Mouse (Mus musculus) layer of hippocampus, adult 6 months (tissue): ENCODE data around the gene Syne3. TPM values are rescaled to one million over a fixed set of nuclear protein-coding genes. Genes with fewer than 3 reads are reported as not detected.

Experiments
- long read RNA-seq, 2 experiments: library from polyadenylated mRNA; unstranded; transcript quantifications; one replicate each; pipeline ENCODE4 v2.0.0; 2019 to 2020
- microRNA-seq: library from miRNA; unstranded; fragments of <30 nt; microRNA quantifications from one replicate; pipeline ENCODE4 v1.2.0, GENCODE M21; 2020
- polyA plus RNA-seq: library from polyadenylated mRNA; unstranded; fragments of <200 nt; fragmentation: Nextera tagmentation; gene quantifications from 2 replicates; pipeline ENCODE4 v1.2.3, GENCODE M21; 2021

Gene Syne3
- polyA plus RNA-seq = 0.39 and 0.41 TPM in 2 replicates
- long read RNA-seq, experiment 1, partial matches to known transcripts = 0 of 1 reads
- long read RNA-seq, experiment 1, other reads (novel, unspliced or antisense) = 1 of 1 reads
- long read RNA-seq, experiment 2 = 0 reads

DNA sequence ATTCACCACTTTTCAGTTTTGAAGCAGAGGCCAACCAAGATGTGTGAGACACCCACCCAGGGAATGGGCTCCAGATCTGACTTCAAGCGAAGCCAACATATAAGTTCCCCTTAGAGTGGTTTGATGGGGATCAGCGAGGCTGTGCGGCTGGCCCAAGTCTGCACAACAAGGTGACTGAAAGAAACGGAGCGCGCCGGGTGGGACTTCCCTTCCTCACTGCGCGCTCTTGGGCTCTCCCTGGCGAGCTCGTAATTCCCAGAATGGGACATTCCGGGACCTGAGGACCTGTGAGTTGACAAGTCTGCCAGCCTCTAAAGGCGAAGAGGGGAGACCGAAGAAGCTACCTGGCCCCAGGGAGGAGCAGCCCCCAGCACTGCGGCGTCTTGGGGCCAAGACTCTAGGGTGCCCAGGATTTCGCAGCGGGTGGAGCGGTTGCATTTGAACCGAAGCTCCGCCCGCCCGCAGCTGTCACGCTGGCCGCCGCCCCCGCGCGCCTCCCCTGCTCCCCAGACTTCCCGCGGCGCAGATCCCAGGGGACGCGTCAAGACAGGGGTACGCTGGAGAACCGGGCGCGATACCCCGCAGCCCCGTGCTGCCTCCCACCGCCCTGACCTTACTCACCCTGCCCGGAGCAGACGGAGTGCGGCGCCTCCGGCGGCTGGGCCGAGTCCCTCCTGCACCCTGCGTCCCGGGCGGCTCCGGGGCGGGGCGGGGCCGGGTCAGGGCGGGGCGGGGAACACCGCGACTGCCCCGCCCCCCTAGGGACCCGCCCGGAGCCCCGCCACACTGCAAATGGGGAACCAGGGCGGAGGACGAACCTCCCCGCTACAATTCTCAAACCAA, at the start of gene Syne3:
Gene Syne3 (minus strand): TSS at position 440 of the 843 bp plus-strand sequence.

DNA sequence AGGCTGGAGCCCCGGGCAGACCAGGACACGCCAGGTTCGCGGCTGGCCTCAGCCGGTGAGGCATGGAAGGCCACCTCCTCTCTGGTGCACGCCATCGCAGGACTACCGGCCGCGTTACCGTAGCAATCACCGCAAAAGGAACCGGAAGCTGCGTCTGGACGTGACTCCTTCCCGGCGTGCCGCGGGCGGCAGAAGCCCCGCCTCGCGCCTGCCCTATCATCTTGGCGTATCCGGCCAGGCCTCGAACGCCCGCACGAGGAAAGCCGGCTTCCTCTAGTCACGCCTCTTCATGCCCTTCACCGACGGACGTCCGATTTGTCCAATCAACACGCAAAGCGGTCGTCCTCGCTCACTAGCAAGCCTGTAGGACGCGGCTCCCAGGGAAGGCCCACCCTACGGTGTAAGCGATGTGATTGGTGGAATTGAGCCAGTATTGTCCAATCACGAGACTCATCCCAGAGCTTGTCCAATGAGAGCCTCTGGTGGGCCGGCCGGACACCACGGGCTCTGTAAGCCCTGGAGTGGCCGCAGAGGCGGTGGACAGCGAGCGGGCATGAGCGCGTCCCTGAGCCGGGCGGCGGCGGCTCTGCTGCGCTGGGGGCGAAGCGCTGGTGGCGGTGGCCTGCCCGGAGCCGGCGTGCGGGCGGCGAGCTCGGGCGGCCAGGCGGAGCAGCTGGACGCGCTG, 22.7 kb upstream of the Syne3 start, which contains the start of gene Glrx5:
Gene Glrx5 (plus strand): TSS at position 542 of the 685 bp plus-strand sequence.

Small RNA genes within 50 kb of the gene (microRNA-seq; reads per million reads assigned to microRNA genes)
- 4.3 reads per million, percentile 16 among the genes with 10 or more reads in this experiment for gene Mir3069

Other genes starting within 250 kb of the Syne3 start
- 8.2 and 10.0 TPM in 2 replicates for gene Clmn, start 144.7 kb downstream of the Syne3 start, polyA plus RNA-seq
- gene Glrx5, start 22.9 kb upstream of the Syne3 start, polyA plus RNA-seq = 37.0 and 37.4 TPM in 2 replicates
- gene Tcl1b2, start 136.2 kb upstream of the Syne3 start, polyA plus RNA-seq = not detected in 2 replicates
- gene Tcl1b1, start 149.9 kb upstream of the Syne3 start, polyA plus RNA-seq = not detected in 2 replicates
- not detected in 2 replicates for gene Tcl1b5, start 166.5 kb upstream of the Syne3 start, polyA plus RNA-seq
- not detected in 2 replicates for gene Tcl1b3, start 181.2 kb upstream of the Syne3 start, polyA plus RNA-seq
- gene Tcl1b4, start 192.1 kb upstream of the Syne3 start, polyA plus RNA-seq = not detected in 2 replicates
- not detected in 2 replicates for gene Tcl1, start 213.0 kb upstream of the Syne3 start, polyA plus RNA-seq